Mouse (Mus musculus) subcutaneous adipose tissue, adult 2 months (tissue): ENCODE results near the gene Aco2. TPM values are rescaled to one million over a fixed set of nuclear protein-coding genes. Genes with fewer than 3 reads are reported as not detected.

Experiments
- polyA plus RNA-seq: library from polyadenylated mRNA; depleted of rRNA; stranded (reverse); fragments of >200 nt; gene quantifications from 2 replicates; pipeline ENCODE4 v1.2.3, GENCODE M21; 2012; ENCODE audit warnings: low replicate concordance; rRNA removed

Gene Aco2
- polyA plus RNA-seq, result 461 and 738 TPM in 2 replicates

DNA sequence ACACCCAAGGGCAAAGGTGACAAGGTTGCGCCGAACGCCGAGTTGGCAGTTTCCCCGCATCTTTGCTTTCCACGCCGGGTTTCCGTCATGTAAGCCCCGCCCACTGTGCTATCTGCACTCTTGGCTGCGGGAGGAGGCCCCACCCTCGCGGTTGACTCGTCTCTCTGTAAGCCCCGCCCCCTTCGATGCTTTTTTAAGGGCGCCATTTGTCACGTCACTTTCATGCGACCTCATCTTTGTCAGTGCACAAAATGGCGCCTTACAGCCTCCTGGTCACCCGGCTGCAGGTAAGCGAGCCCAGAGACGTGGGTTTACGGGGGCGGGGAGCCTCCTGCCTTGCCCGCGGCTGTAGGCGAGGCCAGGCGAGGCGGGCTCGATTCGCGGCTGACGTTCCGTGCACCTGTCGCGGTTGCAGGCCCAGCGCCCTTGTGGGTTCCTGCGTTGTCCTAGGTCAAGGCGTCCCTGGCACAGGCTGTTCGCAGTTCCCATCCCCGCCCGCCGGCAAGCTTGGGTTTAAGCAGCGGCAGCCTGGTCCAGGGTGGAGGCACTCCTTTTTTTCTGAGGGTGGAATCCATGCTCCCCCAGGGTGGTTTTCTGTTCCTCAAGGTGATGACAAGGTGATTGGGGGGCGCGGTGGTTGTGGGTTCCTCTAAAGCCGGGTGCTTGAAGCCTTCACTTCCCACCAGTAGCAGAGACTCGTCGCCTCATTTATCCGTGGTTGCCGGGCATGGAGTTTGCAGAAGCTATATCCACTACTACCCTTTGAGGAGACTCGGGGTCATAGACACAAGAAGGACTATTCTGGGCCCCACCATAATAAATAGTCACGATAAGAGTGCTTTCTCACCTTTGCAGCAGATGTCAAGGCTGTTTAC is at the start of gene Aco2:
Gene Aco2, plus strand, starts transcription at position 48 of the 875 bp plus-strand sequence.

DNA sequence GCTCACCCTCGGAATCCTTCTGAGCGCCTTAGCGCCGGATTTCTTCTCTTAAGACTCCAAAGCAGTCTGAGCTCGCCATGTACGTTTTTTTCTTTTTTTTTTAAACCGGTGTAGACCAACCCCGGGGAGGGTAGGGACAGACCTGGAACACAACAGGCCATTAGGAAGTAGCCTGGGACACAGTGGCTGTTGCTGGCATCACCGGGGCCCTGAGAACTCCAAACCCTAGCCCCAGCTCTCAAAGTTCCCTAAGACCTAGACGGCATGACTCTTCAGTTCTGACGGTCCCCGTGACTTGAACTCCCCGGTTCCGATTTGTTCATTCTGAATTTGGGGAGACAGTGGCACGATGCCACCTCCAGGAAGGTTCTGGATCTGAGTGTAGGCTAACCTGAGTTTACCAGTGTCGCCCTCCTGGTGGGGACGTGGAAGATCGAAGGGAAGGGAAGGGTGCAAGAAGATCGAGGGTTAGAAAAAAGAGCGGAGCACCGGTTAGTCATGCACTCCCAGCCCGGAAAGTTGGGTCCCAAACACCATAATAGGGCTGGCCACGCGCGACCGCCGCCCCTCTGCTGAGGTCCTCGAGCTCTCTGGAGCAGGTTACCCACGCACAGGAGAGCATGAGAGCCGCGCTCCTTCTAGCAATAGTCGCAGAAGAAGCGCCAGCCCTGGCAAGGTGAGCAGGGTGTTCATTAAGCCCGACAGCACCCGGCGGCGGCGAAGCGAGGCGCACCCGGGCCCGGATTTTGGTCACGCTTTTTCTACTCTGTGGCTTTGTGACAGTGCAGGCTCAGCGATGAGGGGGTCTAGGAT is 13.4 kb upstream of the Aco2 start, which contains the start of gene Tob2:
Gene Tob2, minus strand, starts transcription at position 280 of the 813 bp plus-strand sequence.

DNA sequence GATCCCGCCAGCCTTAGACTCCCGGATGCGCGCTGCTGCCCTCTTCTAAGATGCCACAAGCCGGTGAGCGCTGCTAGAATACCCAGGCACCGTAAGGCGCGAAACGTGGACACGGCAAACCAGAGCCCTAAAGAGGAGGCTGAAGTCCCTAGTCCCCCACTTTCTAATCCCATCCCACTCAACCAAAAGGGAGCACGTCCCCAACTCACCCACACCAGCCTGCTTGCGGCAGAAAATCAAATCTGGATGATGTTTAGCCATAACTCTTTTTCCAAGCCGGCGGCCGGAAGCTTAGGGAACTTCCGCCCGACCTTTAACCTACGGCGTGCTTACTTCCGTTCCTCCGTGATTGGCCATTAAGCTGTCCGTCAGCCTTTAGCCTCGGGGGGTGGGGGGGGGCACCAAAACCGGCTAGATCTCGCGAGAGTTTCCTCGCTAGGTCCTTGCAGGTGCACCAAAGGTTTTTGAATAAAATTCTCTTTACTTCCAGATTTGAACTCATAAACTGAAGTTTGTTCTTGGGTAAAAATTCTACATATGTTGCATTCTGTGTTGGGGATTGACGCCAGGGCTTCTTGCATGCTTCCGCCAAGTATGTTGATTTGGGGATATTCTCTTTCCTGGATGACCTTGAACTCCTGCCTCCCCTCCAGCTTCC is 376 bp upstream of the Aco2 start, which contains the start of gene Phf5a:
Gene Phf5a, minus strand, starts transcription at position 308 of the 658 bp plus-strand sequence.

DNA sequence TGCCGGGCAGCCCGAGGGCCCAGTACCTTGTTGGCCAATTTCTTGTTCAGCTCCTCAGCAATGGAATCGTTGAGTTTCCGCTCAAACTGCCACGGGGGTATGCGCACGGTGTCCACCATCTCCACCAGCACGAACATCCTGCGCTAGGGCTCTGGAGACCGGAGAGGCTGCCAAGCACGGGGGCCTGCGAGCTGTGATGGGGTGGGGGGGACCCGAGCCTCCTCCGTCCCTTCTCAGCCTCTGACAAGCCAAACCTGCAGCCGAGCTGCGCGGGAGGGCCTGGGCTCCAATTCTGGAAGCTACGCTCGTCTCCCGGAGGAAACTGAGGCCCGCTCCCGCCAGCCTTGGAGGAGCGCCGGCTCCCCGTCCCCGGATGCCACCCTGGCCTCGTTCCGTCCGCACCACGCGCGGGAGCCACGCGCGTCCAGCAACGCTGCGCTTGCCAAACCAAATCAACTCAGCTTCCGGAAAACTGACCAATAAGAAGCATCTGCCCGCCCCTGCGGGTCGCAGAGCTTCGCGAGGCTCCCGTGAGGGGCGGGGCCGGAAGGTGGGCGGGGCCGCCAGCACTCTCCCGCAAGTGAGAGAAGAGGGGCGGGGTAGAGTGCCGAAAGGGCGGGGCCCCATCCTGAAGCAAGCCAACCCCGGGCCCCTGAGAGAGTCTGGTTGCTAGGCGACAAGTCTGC is 53.8 kb downstream of the Aco2 start, which contains the start of gene Polr3h:
Gene Polr3h, minus strand, starts transcription at position 481 of the 686 bp plus-strand sequence.

DNA sequence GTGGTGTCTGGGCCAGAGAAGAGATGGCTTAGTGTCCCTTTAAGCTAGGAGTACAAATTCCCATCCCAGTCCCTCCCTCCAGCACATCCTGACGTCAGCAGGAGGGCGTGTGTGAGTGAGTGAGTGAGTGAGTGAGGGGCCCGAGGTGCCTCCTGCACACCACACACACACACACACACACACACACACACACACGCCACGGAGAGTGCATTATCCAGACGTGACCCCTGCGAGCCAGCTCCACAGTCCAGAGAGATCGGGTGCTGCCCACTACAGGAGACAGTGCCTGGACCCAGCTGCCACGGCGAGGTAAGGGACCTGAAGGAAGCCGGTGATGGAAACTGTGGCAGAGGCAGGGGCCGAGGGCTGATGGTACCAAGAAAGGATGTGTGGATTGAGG is 64.6 kb downstream of the Aco2 start, which contains the start of gene Csdc2:
Gene Csdc2, plus strand, starts transcription at position 81 of the 400 bp plus-strand sequence.

DNA sequence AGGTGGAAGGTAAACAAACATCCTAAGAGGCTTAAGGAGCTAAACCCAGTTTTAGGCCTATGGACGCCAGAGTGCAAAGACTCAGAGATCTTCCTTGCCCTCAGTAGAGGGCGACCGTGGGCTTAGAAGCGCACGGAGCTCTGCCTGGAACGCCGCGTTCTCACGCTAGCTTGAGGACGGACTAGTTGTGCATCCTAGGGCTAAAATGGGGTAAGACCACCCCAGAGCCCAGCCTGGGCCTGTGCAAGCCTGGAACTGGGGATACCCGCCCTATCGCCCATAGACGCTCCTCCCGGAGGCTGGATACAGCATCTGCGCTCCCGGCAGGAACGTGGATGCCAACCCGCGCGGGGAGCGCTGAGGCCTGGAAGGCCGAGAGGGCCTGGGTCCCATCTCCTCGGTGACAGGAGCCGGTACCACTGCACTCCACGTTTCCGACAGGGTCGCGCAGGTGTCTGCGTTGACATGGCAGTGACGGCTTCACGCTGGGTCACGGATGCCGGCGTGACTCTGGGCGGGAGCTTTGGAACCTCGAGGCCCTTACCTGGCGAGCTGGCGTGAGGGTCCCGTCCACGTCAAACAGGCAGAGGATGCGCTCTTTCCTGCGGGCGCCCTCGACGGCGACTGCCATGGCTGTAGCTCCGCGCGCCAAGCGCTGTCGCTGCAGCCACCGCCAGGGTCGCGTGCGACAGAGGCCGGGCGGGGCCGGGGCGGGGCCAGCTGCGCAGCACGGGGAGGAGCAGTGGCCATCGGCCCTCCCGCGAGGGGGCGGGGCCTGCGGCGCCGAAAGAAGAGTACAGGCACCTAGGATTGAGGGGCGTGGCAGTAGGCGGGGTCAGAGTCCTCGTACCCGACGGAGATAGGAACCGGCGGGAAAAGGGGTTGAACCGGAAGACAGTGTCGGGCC is 88.3 kb downstream of the Aco2 start, which contains the start of gene Pmm1:
Gene Pmm1, minus strand, starts transcription at position 760 of the 907 bp plus-strand sequence.

Other genes starting within 250 kb of the Aco2 start
- 14.6 and 18.1 TPM in 2 replicates for gene L3mbtl2, start 208.4 kb upstream of the Aco2 start, polyA plus RNA-seq
- 3.9 and 7.4 TPM in 2 replicates for gene Chadl, start 175.0 kb upstream of the Aco2 start, polyA plus RNA-seq
- 33.7 and 62.4 TPM in 2 replicates for gene Zc3h7b, start 127.3 kb upstream of the Aco2 start, polyA plus RNA-seq
- 22.6 and 40.1 TPM in 2 replicates for gene Rangap1, start 126.8 kb upstream of the Aco2 start, polyA plus RNA-seq
- gene Tef, start 69.9 kb upstream of the Aco2 start, polyA plus RNA-seq, result 62.7 and 76.8 TPM in 2 replicates
- 39.8 and 42.4 TPM in 2 replicates for gene Tob2, start 13.5 kb upstream of the Aco2 start, polyA plus RNA-seq
- 40.8 and 53.1 TPM in 2 replicates for gene Phf5a, start 398 bp upstream of the Aco2 start, polyA plus RNA-seq
- 20.3 and 22.0 TPM in 2 replicates for gene Polr3h, start 53.9 kb downstream of the Aco2 start, polyA plus RNA-seq
- gene Csdc2, start 64.5 kb downstream of the Aco2 start, polyA plus RNA-seq, result 3.8 and 39.1 TPM in 2 replicates
- gene Pmm1, start 88.6 kb downstream of the Aco2 start, polyA plus RNA-seq, result 109 and 124 TPM in 2 replicates
- not detected in 2 replicates for gene 1700029P11Rik, start 108.2 kb downstream of the Aco2 start, polyA plus RNA-seq
- gene Xrcc6, start 115.5 kb downstream of the Aco2 start, polyA plus RNA-seq, result 23.3 and 33.3 TPM in 2 replicates
- gene Desi1, start 161.6 kb downstream of the Aco2 start, polyA plus RNA-seq, result 28.1 and 41.7 TPM in 2 replicates
- 50.4 and 75.6 TPM in 2 replicates for gene Snu13, start 175.3 kb downstream of the Aco2 start, polyA plus RNA-seq
- not detected in 2 replicates for gene 4930407I10Rik, start 186.8 kb downstream of the Aco2 start, polyA plus RNA-seq
- gene Mei1, start 197.7 kb downstream of the Aco2 start, polyA plus RNA-seq, result 0.04 TPM in 1 of 2 replicates, not detected in the other